Mouse (Mus musculus): Measurements from ENCODE around the gene Echdc3.

Echdc3 gene

GRCm38 (mm10) chr2:6220141-6220805 is 7.4 kb upstream of the Echdc3 start:
- DNase-seq: peak; percentile 86

GRCm38 (mm10) chr2:6212327-6212723 is 508 bp downstream of the Echdc3 start:
- DNase-seq: no peak

- DNase-seq: no peak
Observed at GRCm38 (mm10) chr2:6210840-6211239, 2.0 kb downstream of the Echdc3 start.

- no peak for DNase-seq
Observed at GRCm38 (mm10) chr2:6209746-6210145, 3.1 kb downstream of the Echdc3 start.

GRCm38 (mm10) chr2:6209116-6209515 is 3.7 kb downstream of the Echdc3 start:
- DNase-seq: no peak

GRCm38 (mm10) chr2:6207736-6208135 is 5.1 kb downstream of the Echdc3 start:
- no peak for DNase-seq

- no peak for DNase-seq
Observed at GRCm38 (mm10) chr2:6196363-6196973, 16.4 kb downstream of the Echdc3 start.

- no peak for DNase-seq
Observed at GRCm38 (mm10) chr2:6195468-6196239, 17.2 kb downstream of the Echdc3 start.

- no peak for DNase-seq
Observed at GRCm38 (mm10) chr2:6194497-6194896, 18.3 kb downstream of the Echdc3 start.

GRCm38 (mm10) chr2:6193591-6193973 is 19.3 kb downstream of the Echdc3 start:
- no peak for DNase-seq

GRCm38 (mm10) chr2:6192820-6193590 is 19.8 kb downstream of the Echdc3 start:
- peak; percentile 70 for DNase-seq

- no peak for DNase-seq
Observed at GRCm38 (mm10) chr2:6190036-6190435, 22.8 kb downstream of the Echdc3 start.

GRCm38 (mm10) chr2:6189675-6189998 is 23.2 kb downstream of the Echdc3 start:
- no peak for DNase-seq

- no peak for DNase-seq
Observed at GRCm38 (mm10) chr2:6188891-6189674, 23.8 kb downstream of the Echdc3 start.

GRCm38 (mm10) chr2:6187418-6187817 is 25.4 kb downstream of the Echdc3 start:
- no peak for DNase-seq

- no peak for DNase-seq
Observed at GRCm38 (mm10) chr2:6186913-6187312, 25.9 kb downstream of the Echdc3 start.

- no peak for DNase-seq
Observed at GRCm38 (mm10) chr2:6179749-6180117, 33.1 kb downstream of the Echdc3 start.

GRCm38 (mm10) chr2:6178901-6179748 is 33.7 kb downstream of the Echdc3 start:
- DNase-seq: no peak

- DNase-seq: no peak
Observed at GRCm38 (mm10) chr2:6173013-6173412, 39.8 kb downstream of the Echdc3 start.

- no peak for DNase-seq
Observed at GRCm38 (mm10) chr2:6168560-6168959, 44.3 kb downstream of the Echdc3 start.

- DNase-seq: peak; percentile 84
Observed at GRCm38 (mm10) chr2:6167843-6168558, 44.8 kb downstream of the Echdc3 start.
